Mouse (Mus musculus): Measurements from ENCODE around the gene Clk3. TPM values are rescaled to one million over a fixed set of nuclear protein-coding genes. Genes with fewer than 3 reads are reported as not detected.
A peak's percentile ranks its signal among the peaks of the same experiment; 100 is the strongest.
"Not testable (repeated sequence)": the region's sequence is repeated elsewhere in the genome, so short reads cannot be mapped to it uniquely, and the experiment has no call there.

Gene Clk3
- polyA plus RNA-seq, 1 experiment: 84.2 TPM

- Histone ChIP-seq H3K4me1 (ENCODE audit: control insufficient read depth, insufficient read depth, low read length) (peaks cover 2% of the 10 kb centered on the region), H3K4me3 (ENCODE audit: insufficient read depth, low read length) (no peak overlapping the region), H3K27ac (ENCODE audit: insufficient read depth, low read depth, low read length) (no peak overlapping the region)
- TF ChIP-seq CTCF (IDR thresholded peaks at IDR 0.05; ENCODE audit: low read depth, low read length) (no peak), POLR2A (IDR thresholded peaks at IDR 0.05; ENCODE audit: borderline replicate concordance, low read depth, low read length) (no peak)
Observed at GRCm38 (mm10) chr9:57712194-57712593, 53.5 kb downstream of the Clk3 start.

GRCm38 (mm10) chr9:57710214-57710613, 55.4 kb downstream of the Clk3 start:
- H3K4me1 ChIP-seq (ENCODE audit: control insufficient read depth, insufficient read depth, low read length); H3K27ac ChIP-seq (ENCODE audit: insufficient read depth, low read depth, low read length); H3K4me3 ChIP-seq (ENCODE audit: insufficient read depth, low read length): not testable (repeated sequence)

DNA sequence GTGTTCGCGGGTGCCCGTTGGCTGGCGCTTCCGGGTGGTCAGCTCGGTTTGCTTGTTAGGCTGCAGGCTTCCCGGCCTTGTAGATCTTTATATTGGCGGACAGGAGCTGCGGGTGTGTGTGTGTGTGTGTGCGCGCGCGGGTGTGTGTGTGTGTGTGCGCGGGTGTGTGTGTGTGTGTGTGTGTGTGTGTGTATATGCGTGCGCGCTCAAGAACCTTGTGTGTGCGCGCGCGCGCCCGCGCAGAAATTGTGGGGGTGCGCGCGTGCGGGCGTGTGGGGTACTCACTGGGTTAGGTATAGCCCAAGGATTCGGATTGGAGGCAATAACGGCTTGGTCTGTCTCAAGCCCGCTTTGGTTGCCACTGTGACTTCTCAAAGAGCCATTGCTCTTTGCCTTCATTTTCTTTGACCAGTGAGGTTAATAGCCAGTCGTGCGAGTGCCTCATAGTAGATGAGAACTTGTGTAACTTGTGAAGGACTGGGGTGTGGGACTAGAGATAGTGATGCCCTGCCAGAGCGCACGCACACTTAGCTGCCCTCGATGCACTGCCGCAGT, 56.9 kb downstream of the Clk3 start:
- Histone ChIP-seq H3K4me1 (ENCODE audit: control insufficient read depth, insufficient read depth, low read length) (peaks cover 2% of the 10 kb centered on the region), H3K4me3 (ENCODE audit: insufficient read depth, low read length) (peak overlapping the region; percentile 88), H3K27ac (ENCODE audit: insufficient read depth, low read depth, low read length) (peak overlapping the region; percentile 29)
- no peak for TF ChIP-seq POLR2A (IDR thresholded peaks at IDR 0.05; ENCODE audit: borderline replicate concordance, low read depth, low read length)
- no peak for TF ChIP-seq CTCF (IDR thresholded peaks at IDR 0.05; ENCODE audit: low read depth, low read length)

- TF ChIP-seq CTCF (IDR thresholded peaks at IDR 0.05; ENCODE audit: low read depth, low read length) (no peak), POLR2A (IDR thresholded peaks at IDR 0.05; ENCODE audit: borderline replicate concordance, low read depth, low read length) (peak; percentile 60; the same call in 1 of the 2 replicates)
- Histone ChIP-seq H3K27ac (ENCODE audit: insufficient read depth, low read depth, low read length) (peak within 1 kb of the TSS; percentile 29), H3K4me1 (ENCODE audit: control insufficient read depth, insufficient read depth, low read length) (peaks cover 2% of the 10 kb centered on the region), H3K4me3 (ENCODE audit: insufficient read depth, low read length) (peak within 1 kb of the TSS; percentile 88)
Observed at GRCm38 (mm10) chr9:57708068-57708719, 57.5 kb downstream of the Clk3 start, which contains the start of gene Edc3. TSS of gene Edc3 (plus strand) at chr9:57708540.

DNA sequence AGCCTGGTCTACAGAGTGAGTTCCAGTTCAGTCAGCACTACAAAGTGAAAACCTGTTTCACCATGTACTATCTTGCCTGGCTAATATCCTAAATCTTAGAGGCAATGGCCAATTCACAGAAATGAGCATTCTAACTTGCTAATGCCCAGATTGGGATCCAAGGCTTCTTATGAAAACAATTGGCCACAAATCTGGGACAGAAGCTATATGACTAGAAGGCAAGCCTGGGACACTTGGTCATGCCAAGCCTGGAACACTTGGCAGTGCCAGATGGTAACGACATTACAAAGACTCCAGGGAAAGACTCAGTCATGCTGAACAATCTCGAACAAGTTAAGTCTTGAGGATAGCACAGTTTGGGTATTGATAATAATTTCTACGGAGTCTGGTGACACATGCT, 59.2 kb downstream of the Clk3 start:
- TF ChIP-seq POLR2A (IDR thresholded peaks at IDR 0.05; ENCODE audit: borderline replicate concordance, low read depth, low read length): no peak
- TF ChIP-seq CTCF (IDR thresholded peaks at IDR 0.05; ENCODE audit: low read depth, low read length): no peak
- H3K4me1 ChIP-seq (ENCODE audit: control insufficient read depth, insufficient read depth, low read length): peaks cover 2% of the 10 kb centered on the region
- no peak overlapping the region for H3K27ac ChIP-seq (ENCODE audit: insufficient read depth, low read depth, low read length)
- no peak overlapping the region for H3K4me3 ChIP-seq (ENCODE audit: insufficient read depth, low read length)

Other genes starting within 250 kb of the Clk3 start
- gene Cox5a, start 244.6 kb downstream of the Clk3 start, polyA plus RNA-seq (2012; ENCODE audit: insufficient read depth, insufficient read length, missing spikeins): 346 and 384 TPM in 2 replicates
- 15.5 and 18.4 TPM in 2 replicates for gene Fam219b, start 228.3 kb downstream of the Clk3 start, polyA plus RNA-seq (2012; ENCODE audit: insufficient read depth, insufficient read length, missing spikeins)
- gene Mpi, start 213.1 kb downstream of the Clk3 start, polyA plus RNA-seq (2012; ENCODE audit: insufficient read depth, insufficient read length, missing spikeins): 17.8 and 19.7 TPM in 2 replicates
- 144 and 147 TPM in 2 replicates for gene Scamp2, start 204.9 kb downstream of the Clk3 start, polyA plus RNA-seq (2012; ENCODE audit: insufficient read depth, insufficient read length, missing spikeins)
- gene Ulk3, start 176.4 kb downstream of the Clk3 start, polyA plus RNA-seq (2012; ENCODE audit: insufficient read depth, insufficient read length, missing spikeins): 17.2 and 23.0 TPM in 2 replicates
- not detected in 2 replicates for gene Cplx3, start 159.6 kb downstream of the Clk3 start, polyA plus RNA-seq (2012; ENCODE audit: insufficient read depth, insufficient read length, missing spikeins)
- not detected in 2 replicates for gene Lman1l, start 145.1 kb downstream of the Clk3 start, polyA plus RNA-seq (2012; ENCODE audit: insufficient read depth, insufficient read length, missing spikeins)
- 125 and 126 TPM in 2 replicates for gene Csk, start 112.2 kb downstream of the Clk3 start, polyA plus RNA-seq (2012; ENCODE audit: insufficient read depth, insufficient read length, missing spikeins)
- not detected in 2 replicates for gene Cyp1a2, start 82.2 kb downstream of the Clk3 start, polyA plus RNA-seq (2012; ENCODE audit: insufficient read depth, insufficient read length, missing spikeins)
- gene Cyp1a1, start 77.9 kb downstream of the Clk3 start, polyA plus RNA-seq (2012; ENCODE audit: insufficient read depth, insufficient read length, missing spikeins): not detected in 2 replicates
- 12.8 and 13.0 TPM in 2 replicates for gene Edc3, start 57.3 kb downstream of the Clk3 start, polyA plus RNA-seq (2012; ENCODE audit: insufficient read depth, insufficient read length, missing spikeins)
- 16.0 and 27.9 TPM in 2 replicates for gene Arid3b, start 70.9 kb upstream of the Clk3 start, polyA plus RNA-seq (2012; ENCODE audit: insufficient read depth, insufficient read length, missing spikeins)
- gene Ubl7, start 145.1 kb upstream of the Clk3 start, polyA plus RNA-seq (2012; ENCODE audit: insufficient read depth, insufficient read length, missing spikeins): 73.3 and 80.0 TPM in 2 replicates
- gene Sema7a, start 174.3 kb upstream of the Clk3 start, polyA plus RNA-seq (2012; ENCODE audit: insufficient read depth, insufficient read length, missing spikeins): 0.80 and 1.0 TPM in 2 replicates
- gene Cyp11a1, start 240.6 kb upstream of the Clk3 start, polyA plus RNA-seq (2012; ENCODE audit: insufficient read depth, insufficient read length, missing spikeins): 0.36 TPM in 1 of 2 replicates, not detected in the other

Data from bone marrow macrophage, adult 2 months (primary cell).